Mouse (Mus musculus) testis, adult 2 months (tissue): Measurements from ENCODE around the gene Fam219a.

ENCODE experiments used
- CTCF ChIP-seq: fragments of 200-500 bp; IDR thresholded peaks from 2 replicates; pipeline ENCODE4 v1.5.1; 2012; ENCODE audit warnings: low read depth, mild to moderate bottlenecking, inconsistent platforms, low read length, moderate library complexity; ENCODE audit not compliant: control insufficient read depth, insufficient read depth, insufficient replicate concordance
- POLR2A ChIP-seq: fragments of 200-500 bp; IDR thresholded peaks from 2 replicates; pipeline ENCODE4 v1.6.1; 2012; ENCODE audit warnings: low read depth, mild to moderate bottlenecking, inconsistent platforms, low read length, moderate library complexity; ENCODE audit not compliant: control insufficient read depth

DNA sequence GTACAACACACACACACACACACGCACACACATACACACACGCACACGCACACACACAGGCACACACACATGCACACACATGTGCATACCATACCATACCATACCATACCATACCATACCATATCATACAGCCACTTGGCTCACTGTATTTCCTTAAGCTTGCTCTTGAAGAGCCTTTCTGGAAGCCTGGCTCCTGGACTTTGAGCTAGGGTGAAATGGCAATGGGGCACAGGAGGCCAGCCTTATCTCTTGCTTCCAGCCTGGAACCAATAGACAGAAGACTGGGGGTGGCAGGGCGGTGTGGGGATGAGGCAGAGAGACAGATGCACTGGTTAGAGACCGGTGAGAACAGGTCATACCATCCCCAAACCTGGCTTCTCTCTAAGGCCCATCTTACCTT is 50.1 kb downstream of the Fam219a start:
- no peak for TF ChIP-seq CTCF
- TF ChIP-seq POLR2A = no peak
